Mouse (Mus musculus): ENCODE measurements around the gene Gpr158. TPM values are rescaled to one million over a fixed set of nuclear protein-coding genes. Genes with fewer than 3 reads are reported as not detected.

Gpr158 gene
- total and polyA plus RNA-seq, 3 experiments = 0.01 to 0.16 TPM; not detected in 1

DNA sequence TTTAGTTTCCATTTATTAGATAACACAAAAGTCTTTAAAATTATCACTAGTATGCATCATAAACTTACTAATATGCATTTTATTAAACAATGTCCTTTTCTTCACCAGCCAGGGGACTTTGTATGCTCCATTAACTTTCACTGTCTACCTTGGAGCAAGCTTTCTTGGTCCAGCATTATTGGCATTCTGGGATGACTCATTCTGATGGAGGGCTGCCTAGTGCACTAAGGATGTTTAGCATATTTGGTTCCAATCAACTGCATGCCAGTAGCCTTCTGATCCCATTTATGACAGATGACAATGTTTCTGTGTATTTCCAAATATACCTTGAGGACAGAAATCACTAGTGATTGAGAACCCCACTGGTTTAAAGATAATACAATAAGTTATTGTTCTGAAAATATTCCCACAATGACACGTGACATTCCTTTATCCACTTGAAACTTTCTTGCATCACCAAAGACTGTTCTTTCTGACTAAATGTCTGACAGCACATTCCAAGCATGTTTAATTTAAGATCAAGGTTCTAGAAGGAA is 313.5 kb downstream of the Gpr158 start:
- Histone ChIP-seq H3K27me3 (ENCODE audit: insufficient read depth, low read length) (no peaks in the 10 kb centered on the region), H3K4me1 (ENCODE audit: insufficient read depth, low read depth, low read length) (no peaks in the 10 kb centered on the region), H3K4me3 (ENCODE audit: low read depth, low read length) (no peak overlapping the region), H3K36me3 (replicated peaks) (no peaks in the 10 kb centered on the region), H3K9me3 (replicated peaks) (no peaks in the 10 kb centered on the region)
- no peak for DNase-seq (ENCODE audit: low spot score)
- ATAC-seq (ENCODE audit: extremely low read depth, insufficient number of reproducible peaks, low FRiP score, poor library complexity, severe bottlenecking) = no peak
- no peak for TF ChIP-seq TAL1 (conservative IDR thresholded peaks at IDR 0.05; ENCODE audit: low read depth, low read length)
- TF ChIP-seq POLR2AphosphoS5 (IDR thresholded peaks at IDR 0.05; ENCODE audit: insufficient replicate concordance, low read depth, low read length) = no peak
- TF ChIP-seq CTCF (IDR thresholded peaks at IDR 0.05; ENCODE audit: low read depth, low read length) = no peak
- no peak for TF ChIP-seq GATA2 (IDR thresholded peaks at IDR 0.05; ENCODE audit: borderline replicate concordance, low read depth, low read length)
- no peak for TF ChIP-seq GATA1 (IDR thresholded peaks at IDR 0.05; ENCODE audit: borderline replicate concordance, low read length)

DNA sequence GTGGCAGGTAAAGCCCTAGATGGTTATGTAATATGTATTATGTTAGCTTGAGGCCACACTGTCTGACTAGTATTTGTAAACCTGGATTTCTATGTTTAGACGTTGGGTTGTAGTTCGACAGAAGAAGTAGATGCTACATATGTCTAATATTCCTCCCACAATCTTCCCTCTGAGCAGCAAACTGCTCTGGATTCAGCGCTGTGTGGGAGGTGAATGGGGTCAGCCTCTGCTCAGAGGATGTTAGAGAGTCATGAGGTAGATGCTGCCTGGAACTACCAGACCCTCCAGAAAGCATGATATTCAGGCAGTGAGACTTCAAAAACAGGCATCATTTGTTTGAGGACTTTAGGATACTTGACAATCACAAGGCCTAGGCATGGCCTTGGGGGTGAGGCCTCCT is 317.4 kb downstream of the Gpr158 start:
- ATAC-seq (ENCODE audit: extremely low read depth, insufficient number of reproducible peaks, low FRiP score, poor library complexity, severe bottlenecking) (no peak), DNase-seq (ENCODE audit: low spot score) (no peak)
- Histone ChIP-seq H3K4me3 (ENCODE audit: low read depth, low read length) (no peak overlapping the region), H3K9me3 (replicated peaks) (no peaks in the 10 kb centered on the region), H3K4me1 (ENCODE audit: insufficient read depth, low read depth, low read length) (no peaks in the 10 kb centered on the region), H3K27me3 (ENCODE audit: insufficient read depth, low read length) (no peaks in the 10 kb centered on the region), H3K36me3 (replicated peaks) (no peaks in the 10 kb centered on the region)
- TF ChIP-seq GATA2 (IDR thresholded peaks at IDR 0.05; ENCODE audit: borderline replicate concordance, low read depth, low read length) (no peak), POLR2AphosphoS5 (IDR thresholded peaks at IDR 0.05; ENCODE audit: insufficient replicate concordance, low read depth, low read length) (no peak), TAL1 (conservative IDR thresholded peaks at IDR 0.05; ENCODE audit: low read depth, low read length) (no peak), GATA1 (IDR thresholded peaks at IDR 0.05; ENCODE audit: borderline replicate concordance, low read length) (no peak), CTCF (IDR thresholded peaks at IDR 0.05; ENCODE audit: low read depth, low read length) (no peak)

DNA sequence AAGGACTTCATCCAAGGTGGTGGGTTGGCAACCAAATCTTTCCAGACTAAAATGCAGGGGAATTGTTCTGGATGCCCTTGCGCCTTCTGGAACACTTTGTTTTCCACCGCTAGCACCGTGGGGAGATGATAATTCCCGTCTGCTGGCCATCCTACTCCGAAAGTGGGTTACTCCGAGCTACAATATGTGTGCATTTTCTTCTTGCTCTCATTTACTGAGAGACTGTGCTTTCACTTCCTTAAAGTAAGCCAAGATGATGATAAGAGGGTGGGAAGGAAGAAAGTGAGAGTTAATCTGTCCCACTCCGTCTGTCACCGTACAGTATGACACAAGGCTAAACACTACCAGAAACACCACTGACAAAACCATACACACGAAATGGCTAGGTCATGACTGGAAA is 325.8 kb downstream of the Gpr158 start:
- DNase-seq (ENCODE audit: low spot score) (no peak), ATAC-seq (ENCODE audit: extremely low read depth, insufficient number of reproducible peaks, low FRiP score, poor library complexity, severe bottlenecking) (no peak)
- H3K9me3 ChIP-seq (replicated peaks) = peaks cover 6% of the 10 kb centered on the region
- no peak overlapping the region for H3K4me3 ChIP-seq (ENCODE audit: low read depth, low read length)
- no peaks in the 10 kb centered on the region for H3K4me1 ChIP-seq (ENCODE audit: insufficient read depth, low read depth, low read length)
- no peaks in the 10 kb centered on the region for H3K36me3 ChIP-seq (replicated peaks)
- TF ChIP-seq GATA2 (IDR thresholded peaks at IDR 0.05; ENCODE audit: borderline replicate concordance, low read depth, low read length) (no peak), POLR2AphosphoS5 (IDR thresholded peaks at IDR 0.05; ENCODE audit: insufficient replicate concordance, low read depth, low read length) (no peak), CTCF (IDR thresholded peaks at IDR 0.05; ENCODE audit: low read depth, low read length) (no peak), GATA1 (IDR thresholded peaks at IDR 0.05; ENCODE audit: borderline replicate concordance, low read length) (no peak), TAL1 (conservative IDR thresholded peaks at IDR 0.05; ENCODE audit: low read depth, low read length) (no peak)
- no peaks in the 10 kb centered on the region for H3K27me3 ChIP-seq (ENCODE audit: insufficient read depth, low read length)

DNA sequence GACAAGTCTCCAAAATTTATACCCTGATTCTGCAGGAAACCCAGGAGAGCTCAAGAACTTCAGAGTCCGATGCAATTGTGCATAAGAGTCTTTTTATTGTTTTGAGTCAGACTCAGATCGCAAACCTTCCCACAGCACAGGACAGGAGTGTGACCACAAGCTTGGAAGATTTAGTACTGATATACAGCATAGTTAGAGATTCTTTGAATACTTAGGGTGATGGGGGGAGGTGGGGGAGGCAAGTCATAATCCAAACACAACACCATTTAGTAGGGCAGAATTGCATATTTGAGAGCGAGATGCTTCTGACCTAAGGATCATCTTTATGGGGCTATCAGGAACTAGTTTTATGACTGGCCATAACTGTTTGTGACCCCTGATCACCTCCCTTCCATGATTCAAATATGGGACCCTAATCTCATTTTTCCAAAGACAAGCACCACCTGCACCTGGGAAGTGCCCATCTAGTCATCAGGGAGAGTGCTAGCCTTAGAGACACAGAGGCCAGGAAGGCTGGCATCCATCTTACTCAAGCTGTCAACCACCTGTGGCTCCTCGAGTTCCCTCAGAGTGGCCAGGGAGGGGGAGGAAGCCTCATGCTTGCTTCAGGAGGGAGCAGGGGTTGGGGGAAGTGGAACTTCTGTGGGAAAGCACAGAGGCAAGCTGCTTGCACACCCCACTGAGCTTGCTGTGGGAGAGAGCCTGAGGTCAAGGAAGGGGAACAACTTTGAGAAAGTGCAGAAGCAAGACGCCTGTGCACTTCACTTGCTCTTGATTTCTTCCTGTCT is 326.7 kb downstream of the Gpr158 start:
- H3K4me3 ChIP-seq (ENCODE audit: low read depth, low read length) = no peak overlapping the region
- peaks cover 6% of the 10 kb centered on the region for H3K9me3 ChIP-seq (replicated peaks)
- TF ChIP-seq GATA2 (IDR thresholded peaks at IDR 0.05; ENCODE audit: borderline replicate concordance, low read depth, low read length) (no peak), CTCF (IDR thresholded peaks at IDR 0.05; ENCODE audit: low read depth, low read length) (no peak), POLR2AphosphoS5 (IDR thresholded peaks at IDR 0.05; ENCODE audit: insufficient replicate concordance, low read depth, low read length) (no peak), GATA1 (IDR thresholded peaks at IDR 0.05; ENCODE audit: borderline replicate concordance, low read length) (no peak), TAL1 (conservative IDR thresholded peaks at IDR 0.05; ENCODE audit: low read depth, low read length) (no peak)
- no peaks in the 10 kb centered on the region for H3K4me1 ChIP-seq (ENCODE audit: insufficient read depth, low read depth, low read length)
- H3K36me3 ChIP-seq (replicated peaks) = no peaks in the 10 kb centered on the region
- no peak for DNase-seq (ENCODE audit: low spot score)
- no peak for ATAC-seq (ENCODE audit: extremely low read depth, insufficient number of reproducible peaks, low FRiP score, poor library complexity, severe bottlenecking)
- H3K27me3 ChIP-seq (ENCODE audit: insufficient read depth, low read length) = no peaks in the 10 kb centered on the region

DNA sequence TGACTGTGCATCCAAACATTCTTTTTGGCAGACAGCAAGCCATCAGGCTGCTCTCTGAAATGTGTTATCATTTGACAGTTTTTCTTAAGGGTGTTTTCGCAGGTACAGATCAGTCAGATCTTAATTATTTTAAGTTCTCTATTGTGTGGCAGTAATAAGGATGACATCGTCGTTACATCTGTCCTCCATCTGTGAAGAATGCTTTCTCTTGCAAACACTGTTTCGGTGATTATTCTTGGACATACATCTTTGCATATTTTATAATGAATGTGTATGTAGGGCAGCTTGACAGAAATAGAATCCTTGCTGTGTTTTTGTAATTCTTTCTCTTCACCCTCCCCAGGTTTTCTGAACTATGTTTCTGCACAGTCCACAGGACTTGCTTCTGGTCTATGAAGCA is 360.7 kb downstream of the Gpr158 start:
- Histone ChIP-seq H3K4me1 (ENCODE audit: insufficient read depth, low read depth, low read length) (no peaks in the 10 kb centered on the region), H3K36me3 (replicated peaks) (no peaks in the 10 kb centered on the region), H3K4me3 (ENCODE audit: low read depth, low read length) (no peak overlapping the region), H3K27me3 (ENCODE audit: insufficient read depth, low read length) (no peaks in the 10 kb centered on the region), H3K9me3 (replicated peaks) (no peaks in the 10 kb centered on the region)
- ATAC-seq (ENCODE audit: extremely low read depth, insufficient number of reproducible peaks, low FRiP score, poor library complexity, severe bottlenecking) (no peak), DNase-seq (ENCODE audit: low spot score) (no peak)
- no peak for TF ChIP-seq TAL1 (conservative IDR thresholded peaks at IDR 0.05; ENCODE audit: low read depth, low read length)
- TF ChIP-seq POLR2AphosphoS5 (IDR thresholded peaks at IDR 0.05; ENCODE audit: insufficient replicate concordance, low read depth, low read length) = no peak
- TF ChIP-seq CTCF (IDR thresholded peaks at IDR 0.05; ENCODE audit: low read depth, low read length) = no peak
- TF ChIP-seq GATA2 (IDR thresholded peaks at IDR 0.05; ENCODE audit: borderline replicate concordance, low read depth, low read length) = no peak
- no peak for TF ChIP-seq GATA1 (IDR thresholded peaks at IDR 0.05; ENCODE audit: borderline replicate concordance, low read length)

DNA sequence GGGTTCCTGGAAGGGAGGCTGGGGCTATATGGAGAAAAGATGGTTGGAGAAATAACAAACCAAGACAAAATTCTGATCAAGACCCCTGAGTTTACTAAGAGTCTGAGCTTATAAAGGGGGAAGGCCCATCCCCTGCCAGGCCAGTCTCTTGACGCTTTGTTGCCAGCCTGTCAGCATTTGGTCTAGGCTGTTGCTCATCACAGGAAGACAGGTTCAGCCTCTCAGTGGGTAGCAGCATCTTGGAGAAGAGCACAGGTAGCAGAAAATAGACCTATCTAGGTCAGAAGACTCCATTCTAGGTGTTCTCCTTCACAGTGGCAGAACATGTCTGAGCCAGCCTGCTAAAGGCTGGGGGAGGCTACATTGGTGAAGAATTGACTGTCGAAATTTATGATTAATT is 416.4 kb downstream of the Gpr158 start:
- DNase-seq (ENCODE audit: low spot score) (no peak), ATAC-seq (ENCODE audit: extremely low read depth, insufficient number of reproducible peaks, low FRiP score, poor library complexity, severe bottlenecking) (no peak)
- Histone ChIP-seq H3K36me3 (replicated peaks) (no peaks in the 10 kb centered on the region), H3K4me3 (ENCODE audit: low read depth, low read length) (no peak overlapping the region), H3K9me3 (replicated peaks) (no peaks in the 10 kb centered on the region), H3K27me3 (ENCODE audit: insufficient read depth, low read length) (no peaks in the 10 kb centered on the region), H3K4me1 (ENCODE audit: insufficient read depth, low read depth, low read length) (no peaks in the 10 kb centered on the region)
- TF ChIP-seq GATA1 (IDR thresholded peaks at IDR 0.05; ENCODE audit: borderline replicate concordance, low read length) = no peak
- no peak for TF ChIP-seq TAL1 (conservative IDR thresholded peaks at IDR 0.05; ENCODE audit: low read depth, low read length)
- no peak for TF ChIP-seq POLR2AphosphoS5 (IDR thresholded peaks at IDR 0.05; ENCODE audit: insufficient replicate concordance, low read depth, low read length)

Data from G1E (cell line).